Mouse (Mus musculus) embryonic fibroblast, embryonic 13.5 days (primary cell): ENCODE measurements at regions not wholly inside any gene's neighbourhood (a gene's known extent, or its start where the extent isn't known, plus 50 kb on each side); places are given as distances from the start of the nearest gene placed in this dataset.

Experiments
- H3K27ac ChIP-seq: 2 replicates; pipeline ENCODE4 v1.5.1; 2012; ENCODE audit warnings: low read length, control low read depth, inconsistent platforms; ENCODE audit not compliant: insufficient read depth
- H3K4me1 ChIP-seq: 2 replicates; pipeline ENCODE4 v1.6.1; 2011; ENCODE audit warnings: low read length; ENCODE audit not compliant: control insufficient read depth, insufficient read depth
- H3K4me3 ChIP-seq: 2 replicates; pipeline ENCODE4 v1.5.1; 2011; ENCODE audit warnings: mild to moderate bottlenecking, control low read depth, low read length; ENCODE audit not compliant: insufficient read depth
- CTCF ChIP-seq: IDR thresholded peaks from 2 replicates; pipeline ENCODE4 v1.5.1; 2011; ENCODE audit warnings: mild to moderate bottlenecking, control low read depth, low read length, moderate library complexity, borderline replicate concordance; ENCODE audit not compliant: insufficient read depth
- POLR2A ChIP-seq: IDR thresholded peaks from 2 replicates; pipeline ENCODE4 v1.6.1; 2011; ENCODE audit warnings: low read depth, mild to moderate bottlenecking, control low read depth, low read length, moderate library complexity

DNA sequence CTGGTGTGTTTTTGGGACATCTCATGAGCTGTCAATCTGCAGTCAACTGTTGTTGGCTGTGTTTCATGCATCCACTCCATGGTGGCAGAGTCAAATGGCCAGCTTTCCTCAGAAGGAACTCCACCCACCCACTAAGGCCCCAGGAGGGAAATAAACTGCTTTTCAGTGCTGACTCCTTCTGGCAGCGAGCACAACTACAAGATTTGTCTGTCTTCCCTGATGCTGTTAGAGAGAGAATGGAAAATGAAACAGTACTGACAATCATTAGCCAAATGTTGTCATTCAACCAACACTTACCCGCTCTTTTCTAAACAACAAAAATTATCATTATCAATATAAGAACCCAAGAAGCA, 79.3 kb upstream of the Pias1 start:
- Histone ChIP-seq H3K4me1 (no peaks in the 10 kb centered on the region), H3K27ac (no peak overlapping the region), H3K4me3 (no peak overlapping the region)
- no peak for TF ChIP-seq POLR2A
- no peak for TF ChIP-seq CTCF

DNA sequence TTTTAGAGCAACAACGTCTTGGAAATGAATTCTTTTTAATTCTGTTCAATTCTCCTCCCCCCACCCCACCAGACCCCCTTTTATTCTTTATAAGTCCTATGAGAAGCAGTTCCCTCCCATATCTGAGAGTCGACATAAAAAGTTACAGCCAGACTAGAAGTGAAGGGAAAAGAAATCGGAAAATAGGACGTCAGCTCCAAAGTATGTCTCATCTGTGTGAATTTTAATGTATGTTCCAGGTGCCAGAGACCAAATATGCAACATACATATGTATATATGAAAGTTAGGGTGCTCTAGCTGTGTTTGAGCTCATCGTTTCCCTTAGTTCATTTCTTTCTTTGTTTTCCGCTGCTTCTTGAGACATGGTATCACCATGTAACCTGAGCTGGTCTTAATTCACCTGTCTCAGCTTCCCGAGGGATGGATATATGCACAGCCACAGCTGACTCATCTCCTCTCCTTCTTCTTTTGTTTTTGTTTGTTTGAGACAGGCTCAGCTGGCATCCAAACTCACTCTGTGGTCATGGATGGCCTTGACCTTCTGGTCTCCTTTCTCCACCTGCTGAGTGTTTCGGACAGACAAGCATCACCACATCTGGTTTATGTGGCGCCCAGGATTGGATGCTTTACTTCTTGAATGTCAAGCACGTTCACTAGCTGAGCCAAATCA, 78.8 kb upstream of the Pias1 start:
- Histone ChIP-seq H3K4me1 (no peaks in the 10 kb centered on the region), H3K27ac (no peak overlapping the region), H3K4me3 (no peak overlapping the region)
- TF ChIP-seq CTCF (no peak), POLR2A (no peak)

DNA sequence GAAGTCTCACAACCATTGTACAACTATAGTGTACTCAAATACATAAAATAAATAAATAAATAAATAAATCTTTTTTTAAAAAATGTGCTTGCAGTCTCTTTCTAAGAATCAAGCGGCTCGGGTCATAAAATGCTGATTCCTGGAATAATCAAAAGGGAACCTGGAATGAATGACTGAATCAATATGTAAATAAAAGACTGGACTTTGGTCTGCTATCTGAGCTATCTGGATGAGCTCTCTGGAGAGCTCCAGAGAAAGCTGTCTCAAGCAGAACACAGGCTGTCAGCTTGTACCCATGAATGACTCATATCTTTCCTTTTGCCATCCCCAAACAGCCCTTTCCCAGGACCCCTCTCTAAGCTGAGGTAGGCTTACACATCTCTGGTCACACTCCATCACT, 75.8 kb upstream of the Pias1 start:
- TF ChIP-seq POLR2A (no peak), CTCF (no peak)
- no peak overlapping the region for H3K27ac ChIP-seq
- H3K4me1 ChIP-seq = peaks cover 2% of the 10 kb centered on the region; the same call in 1 of the 2 replicates
- H3K4me3 ChIP-seq = no peak overlapping the region

DNA sequence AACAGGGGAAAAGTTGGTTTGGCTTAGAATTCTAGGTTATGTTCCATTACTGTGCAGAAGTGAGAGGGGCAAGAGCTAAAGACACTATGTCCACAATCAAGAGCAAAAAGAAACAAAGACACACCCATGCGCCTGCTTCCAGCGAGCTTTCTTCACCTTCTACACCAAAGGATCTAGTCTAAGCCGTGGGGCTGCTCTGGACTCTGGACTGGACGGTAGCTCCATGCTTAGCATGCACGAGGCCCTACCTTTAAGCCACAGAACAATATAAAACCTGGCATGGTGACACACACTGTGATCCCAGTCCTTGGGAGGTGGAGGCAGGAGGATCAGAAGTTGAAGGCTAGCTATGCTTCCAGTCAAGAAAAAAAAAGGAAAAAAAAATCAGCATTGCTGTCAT, 73.0 kb upstream of the Pias1 start:
- TF ChIP-seq CTCF = no peak
- TF ChIP-seq POLR2A = no peak
- no peak overlapping the region for H3K4me3 ChIP-seq
- peaks cover 2% of the 10 kb centered on the region; the same call in 1 of the 2 replicates for H3K4me1 ChIP-seq
- no peak overlapping the region for H3K27ac ChIP-seq

DNA sequence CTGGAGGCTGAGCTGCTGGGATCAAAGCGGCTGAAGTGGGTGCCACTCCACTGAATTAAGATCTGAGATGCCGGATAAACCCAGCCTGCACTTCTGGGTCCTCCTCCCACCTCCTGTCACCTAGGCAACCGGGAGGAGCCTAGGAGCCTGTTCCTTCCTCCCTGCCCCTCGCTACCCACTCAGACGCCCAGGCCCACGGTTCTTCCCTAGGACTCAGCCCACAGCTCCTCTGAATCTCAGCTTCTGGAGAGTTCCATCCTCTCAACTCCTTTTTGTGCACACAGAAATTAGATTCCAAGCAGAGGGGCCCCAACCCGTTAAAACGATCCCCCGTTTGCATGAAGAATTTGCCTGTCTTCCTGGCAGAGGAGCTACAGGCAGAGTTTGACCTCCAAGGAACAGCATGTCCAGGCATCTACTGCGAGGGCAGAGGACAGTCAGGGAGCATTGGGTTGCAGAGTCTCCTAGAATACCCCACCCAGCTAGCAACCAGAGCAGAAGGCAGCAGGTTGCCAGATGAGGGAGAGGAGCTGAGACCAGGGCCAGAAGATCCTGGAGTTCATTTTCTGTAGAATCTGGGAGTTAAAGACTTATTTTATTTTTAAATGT, 71.6 kb upstream of the Pias1 start:
- Histone ChIP-seq H3K4me3 (no peak overlapping the region), H3K27ac (no peak overlapping the region), H3K4me1 (peaks cover 2% of the 10 kb centered on the region; the same call in 1 of the 2 replicates)
- TF ChIP-seq POLR2A (peak; percentile 44), CTCF (no peak)

DNA sequence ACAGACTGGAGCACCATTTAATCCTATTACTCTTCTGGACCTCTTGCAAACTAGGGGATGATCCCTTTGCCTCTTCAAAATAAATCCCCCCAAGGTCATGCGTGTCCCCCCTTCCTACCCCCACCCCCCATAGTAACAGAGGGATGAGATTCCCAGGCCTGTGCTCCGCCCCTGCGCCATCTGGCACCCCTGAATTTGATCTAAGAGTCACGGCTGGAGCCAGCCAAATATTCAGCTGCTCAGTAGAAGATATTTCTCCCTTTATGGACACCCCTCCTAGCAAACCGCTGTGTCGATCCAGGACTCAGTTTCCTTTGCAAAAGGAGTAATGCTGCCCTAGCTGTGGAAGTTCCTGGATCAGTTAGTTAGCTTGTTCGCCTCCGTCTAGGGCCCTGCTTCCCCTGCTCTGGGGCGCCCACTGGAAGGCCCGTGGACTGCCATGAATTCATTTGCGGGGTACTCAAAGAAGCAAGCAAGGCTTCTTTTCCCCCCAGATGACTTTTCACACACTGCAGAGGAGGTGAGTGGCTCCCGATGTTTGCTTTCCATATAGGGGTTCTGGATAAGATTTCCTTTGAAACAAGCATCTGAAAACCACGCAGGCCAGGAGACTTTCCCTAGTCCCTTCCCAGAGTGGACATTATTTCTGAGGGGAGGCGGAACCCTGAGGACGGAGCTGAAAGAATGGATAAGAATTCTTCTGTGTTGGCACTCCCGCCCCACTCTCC, 70.9 kb upstream of the Pias1 start:
- Histone ChIP-seq H3K27ac (no peak overlapping the region), H3K4me3 (no peak overlapping the region), H3K4me1 (peaks cover 2% of the 10 kb centered on the region; the same call in 1 of the 2 replicates)
- no peak for TF ChIP-seq CTCF
- TF ChIP-seq POLR2A = no peak

DNA sequence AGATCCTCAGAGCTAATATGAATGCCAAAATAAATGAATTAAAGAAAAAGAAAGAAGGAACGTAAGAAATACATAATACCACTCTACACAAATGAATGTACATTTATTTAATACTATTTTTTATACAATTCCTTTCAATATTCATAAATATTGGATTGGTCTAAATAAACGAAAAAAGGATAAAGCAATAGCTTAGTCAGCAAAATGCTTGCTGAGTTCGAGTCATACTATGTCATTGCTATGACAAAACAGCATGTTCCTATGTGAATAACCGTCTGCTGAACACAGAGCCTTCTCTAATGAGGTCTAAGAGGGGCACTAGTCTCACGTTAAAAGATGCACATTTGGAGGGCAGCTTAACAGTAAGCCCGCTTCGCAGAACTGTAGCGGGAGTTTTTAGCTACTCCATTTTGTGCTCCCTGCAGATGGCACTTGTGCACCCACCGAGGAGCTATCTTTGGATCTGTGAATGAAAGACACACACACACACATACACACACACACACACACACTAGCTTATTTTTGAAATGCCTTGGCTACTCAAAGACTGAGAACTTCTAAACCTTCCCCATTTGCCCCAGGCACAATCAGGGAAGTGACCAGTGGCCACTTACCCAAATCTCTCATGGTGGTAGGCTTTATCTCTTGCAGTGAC, 69.1 kb upstream of the Pias1 start:
- H3K27ac ChIP-seq = no peak overlapping the region
- no peak for TF ChIP-seq CTCF
- TF ChIP-seq POLR2A = no peak
- H3K4me3 ChIP-seq = no peak overlapping the region
- peaks cover 5% of the 10 kb centered on the region for H3K4me1 ChIP-seq

DNA sequence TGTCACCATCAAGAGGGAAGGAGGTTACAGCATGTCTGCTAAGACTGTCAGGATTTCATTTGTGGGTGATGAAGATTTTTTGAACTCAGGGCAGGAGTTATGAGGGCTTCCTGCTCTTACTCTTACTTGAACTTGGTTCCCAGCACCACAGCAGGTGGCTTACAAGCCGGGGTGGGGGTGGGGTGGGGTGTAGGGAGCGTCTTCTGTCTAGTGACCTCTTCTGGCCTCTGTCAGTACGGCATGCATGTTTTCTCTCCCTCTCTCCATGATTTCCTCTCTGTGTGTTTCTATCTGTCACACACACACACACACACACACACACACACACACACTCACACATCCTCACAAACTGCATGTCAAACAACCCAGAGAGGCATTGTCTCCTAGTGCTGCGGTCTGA, 64.5 kb upstream of the Pias1 start:
- TF ChIP-seq POLR2A (no peak), CTCF (no peak)
- Histone ChIP-seq H3K4me3 (no peak overlapping the region), H3K4me1 (peaks cover 3% of the 10 kb centered on the region), H3K27ac (peak overlapping the region; percentile 80)

DNA sequence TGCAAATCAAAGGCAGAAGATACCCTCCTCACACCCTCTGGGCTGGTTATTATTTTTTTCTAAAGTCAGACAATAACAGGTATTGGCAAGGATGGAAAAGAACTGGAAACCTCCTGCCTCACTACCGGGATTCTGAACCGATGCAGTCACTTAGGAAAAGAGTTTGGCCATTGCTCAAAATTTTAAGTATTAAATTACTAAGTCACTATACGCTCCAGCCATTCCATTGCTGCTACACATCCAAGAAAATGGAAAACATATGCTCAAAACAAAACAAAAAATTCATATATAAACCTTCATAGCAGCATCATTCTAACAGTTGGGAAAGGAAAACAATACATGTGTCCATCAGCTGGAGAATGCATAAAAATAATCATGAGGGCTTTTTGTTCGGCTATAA, 63.9 kb upstream of the Pias1 start:
- no peak for TF ChIP-seq CTCF
- no peak for TF ChIP-seq POLR2A
- Histone ChIP-seq H3K4me3 (no peak overlapping the region), H3K4me1 (peaks cover 3% of the 10 kb centered on the region), H3K27ac (peak overlapping the region; percentile 80)
